Mouse (Mus musculus): ENCODE data around the gene Fam19a1.
"Not testable (repeated sequence)": the region's sequence is repeated elsewhere in the genome, so short reads cannot be mapped to it uniquely, and the experiment has no call there.

Fam19a1 gene

GRCm38 (mm10) chr6:96112854-96113253, at the start of gene Fam19a1:
TSS of gene Fam19a1 (plus strand) at chr6:96113154.
- no peak for DNase-seq (ENCODE audit: low spot score)

DNA sequence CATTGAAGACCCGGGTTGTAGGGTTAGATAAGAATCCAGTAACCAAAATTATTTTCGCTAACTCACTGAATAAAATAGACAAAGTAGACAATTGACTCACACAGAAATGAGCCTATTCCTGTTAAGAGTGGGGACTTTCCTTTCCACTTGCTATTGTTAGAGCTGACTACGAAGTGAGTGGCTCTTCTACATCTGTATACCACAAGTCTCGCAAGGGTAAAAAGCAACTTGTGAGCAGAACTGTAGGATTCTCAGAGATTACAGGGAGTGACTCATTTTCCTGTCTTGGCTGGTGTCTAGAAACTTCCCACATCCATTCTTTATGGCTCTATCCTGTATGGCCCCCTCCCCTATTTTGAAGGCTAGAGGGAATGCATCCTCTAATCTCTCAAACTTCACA, 41.9 kb upstream of the Fam19a1 start:
- no peak for DNase-seq (ENCODE audit: low spot score)

DNA sequence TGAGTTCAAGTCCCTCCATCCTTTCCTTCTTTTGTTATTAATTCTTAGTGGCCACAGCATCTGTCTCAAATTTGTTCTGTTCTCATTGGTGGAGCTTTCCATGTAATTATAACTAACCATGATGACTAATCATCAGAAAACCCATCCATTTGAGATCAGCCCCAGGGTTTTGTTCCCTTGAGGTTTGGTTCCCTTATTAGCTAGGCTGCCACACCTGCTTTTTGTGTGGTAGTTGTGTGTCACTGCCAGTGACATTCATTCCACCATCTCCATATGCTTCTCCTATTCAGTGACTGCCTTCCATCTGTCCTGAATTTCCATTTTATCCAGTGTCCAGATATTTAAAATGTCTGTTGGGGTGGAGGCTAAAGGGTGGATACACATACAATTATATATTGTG, 41.4 kb upstream of the Fam19a1 start:
- DNase-seq (ENCODE audit: low spot score): no peak

GRCm38 (mm10) chr6:96089961-96090360, 23.0 kb upstream of the Fam19a1 start:
- DNase-seq (ENCODE audit: low spot score): no peak

- DNase-seq (ENCODE audit: low spot score): no peak
Observed at GRCm38 (mm10) chr6:96093716-96094115, 19.2 kb upstream of the Fam19a1 start.

DNA sequence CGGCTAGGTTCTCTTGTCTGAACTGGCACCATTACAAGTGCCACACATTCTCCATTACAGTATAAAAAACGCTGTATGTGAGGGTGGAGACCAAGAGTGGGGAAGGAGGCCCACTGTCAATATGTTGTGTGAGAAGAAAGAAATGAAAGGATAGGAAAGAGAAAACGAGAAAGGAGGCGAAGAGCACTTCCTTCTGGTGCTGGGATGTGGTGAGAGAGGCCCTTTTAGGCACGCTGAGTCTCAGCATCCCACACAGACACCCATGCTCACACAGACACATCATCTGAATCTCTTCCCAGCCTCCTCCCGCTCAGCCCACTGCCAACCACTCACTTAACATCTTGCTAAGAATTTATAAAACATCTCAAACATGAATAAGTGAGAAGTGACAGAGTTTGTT, 14.7 kb upstream of the Fam19a1 start:
- DNase-seq (ENCODE audit: low spot score): no peak

DNA sequence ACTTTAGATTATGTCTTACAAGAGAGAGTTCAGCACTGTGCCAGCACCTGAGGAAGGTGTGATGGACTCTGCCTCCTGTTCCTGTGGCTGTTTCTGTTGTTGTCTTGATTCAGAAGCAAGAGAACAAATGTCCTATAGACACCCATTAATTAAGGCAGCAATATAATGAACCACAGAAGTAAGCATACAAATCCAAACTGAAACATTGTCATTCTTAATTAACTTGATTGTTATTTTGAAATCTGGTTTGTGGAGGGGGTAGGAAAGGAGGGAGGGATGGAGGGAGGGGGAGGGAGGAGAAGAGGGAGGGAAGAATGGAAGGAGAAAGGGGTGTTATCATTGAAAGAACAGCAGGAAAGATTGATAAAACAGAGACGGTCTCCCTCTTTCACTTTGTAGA, 1.3 kb upstream of the Fam19a1 start:
- no peak for DNase-seq (ENCODE audit: low spot score)

DNA sequence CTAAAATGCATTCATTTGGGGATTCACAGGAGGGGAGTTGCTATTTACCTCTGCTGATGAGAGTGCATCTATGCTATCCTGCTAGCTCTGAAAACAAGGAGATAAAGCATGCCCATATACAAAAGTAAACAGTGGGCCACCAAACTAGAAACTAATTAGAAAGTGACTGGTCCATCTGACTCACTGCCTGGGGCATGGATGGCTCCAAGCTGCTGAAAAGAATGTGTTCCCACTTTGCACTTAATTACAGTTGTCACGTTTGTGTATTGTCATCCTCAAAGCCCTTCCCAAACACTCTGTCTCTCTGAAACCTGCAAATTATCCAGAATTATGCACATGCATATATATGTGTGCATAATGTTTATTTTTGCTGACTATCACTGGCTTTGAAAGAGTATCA, 1.2 kb downstream of the Fam19a1 start:
- DNase-seq (ENCODE audit: low spot score): no peak

- no peak for DNase-seq (ENCODE audit: low spot score)
Observed at GRCm38 (mm10) chr6:96116148-96116533, 3.2 kb downstream of the Fam19a1 start.

GRCm38 (mm10) chr6:96116534-96117272, 3.7 kb downstream of the Fam19a1 start:
- peak; percentile 66 for DNase-seq (ENCODE audit: low spot score)

DNA sequence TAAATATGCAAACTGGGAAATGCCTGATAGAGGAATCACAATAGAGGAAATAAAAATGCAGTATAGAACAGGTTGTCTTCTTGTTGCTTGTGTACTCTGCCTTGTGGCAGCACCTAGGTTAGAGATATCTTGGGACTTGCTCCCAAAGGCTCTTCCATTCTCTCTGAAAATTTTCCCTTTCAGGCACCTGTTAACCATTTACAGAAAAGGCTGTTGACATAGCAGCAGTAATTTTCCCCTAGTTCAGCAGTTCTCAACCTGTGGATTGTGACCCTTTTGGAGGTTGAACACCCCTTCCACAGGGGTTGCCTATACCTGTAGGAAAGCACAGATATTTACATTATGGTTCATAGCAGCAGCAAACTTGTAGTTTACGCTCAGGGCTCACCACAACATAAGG, 30.4 kb downstream of the Fam19a1 start:
- DNase-seq (ENCODE audit: low spot score): no peak

DNA sequence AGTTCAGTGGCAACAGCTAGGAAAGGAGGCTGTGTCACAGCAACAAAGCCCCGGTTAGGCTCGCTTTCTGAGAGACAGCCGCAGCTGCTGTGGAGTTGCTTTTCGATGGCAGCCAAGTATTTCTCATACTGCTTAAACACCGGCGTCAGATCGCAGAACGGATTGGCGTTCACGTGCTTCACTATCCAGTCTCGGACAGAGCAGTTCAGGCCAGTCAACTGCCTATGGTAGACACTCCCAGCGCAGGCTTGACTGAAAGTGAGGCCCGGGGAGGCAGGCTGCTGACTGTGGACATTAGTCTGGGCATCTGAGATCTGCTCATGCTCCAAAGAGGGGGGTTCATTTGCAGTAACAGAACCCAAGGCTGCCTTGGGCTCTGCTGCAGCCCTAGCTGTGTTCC, 52.4 kb downstream of the Fam19a1 start:
- peak; percentile 7 for DNase-seq (ENCODE audit: low spot score)

- no peak for DNase-seq (ENCODE audit: low spot score)
Observed at GRCm38 (mm10) chr6:96165818-96166379, 52.9 kb downstream of the Fam19a1 start, which contains the start of gene 1700123L14Rik. TSS of gene 1700123L14Rik (minus strand) at chr6:96166243.

GRCm38 (mm10) chr6:96167031-96167430, 54.1 kb downstream of the Fam19a1 start:
- no peak for DNase-seq (ENCODE audit: low spot score)

DNA sequence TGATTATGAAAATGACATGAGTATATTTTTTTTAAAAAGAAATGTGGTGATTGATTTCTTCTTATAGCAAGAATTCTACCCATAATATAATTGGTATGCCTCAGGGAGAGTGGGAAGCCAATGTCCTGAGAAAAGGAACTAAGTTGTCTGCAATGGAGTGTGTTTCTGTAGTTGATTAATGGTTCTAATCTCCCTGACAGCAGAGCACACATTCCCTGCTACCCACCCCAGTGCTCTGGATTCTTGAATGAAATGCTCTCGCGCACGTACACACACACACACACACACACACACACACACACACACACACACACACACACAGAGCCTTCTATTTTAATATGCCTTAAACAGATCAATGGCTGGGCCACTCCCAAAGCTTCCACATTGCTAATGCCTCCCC, 60.7 kb downstream of the Fam19a1 start:
- no peak for DNase-seq (ENCODE audit: low spot score)

DNA sequence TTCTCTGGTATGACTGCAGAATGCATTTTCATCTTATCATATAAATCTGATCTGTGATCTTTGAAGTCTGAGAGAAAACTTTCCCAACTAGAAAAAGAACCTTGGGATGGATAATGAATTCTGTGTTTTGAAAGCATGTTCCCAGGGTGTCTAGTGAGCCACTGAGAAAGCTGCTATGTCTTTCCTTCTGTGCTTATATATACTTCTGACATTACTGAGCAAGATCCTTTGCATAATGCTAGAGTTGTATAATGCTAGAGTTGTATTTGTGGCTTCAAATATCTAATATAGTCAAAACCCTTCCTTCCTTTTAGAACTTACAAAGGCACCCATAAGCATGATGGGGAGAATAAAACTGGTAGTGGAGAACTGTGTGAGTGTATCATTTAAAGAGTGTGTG, 65.6 kb downstream of the Fam19a1 start:
- DNase-seq (ENCODE audit: low spot score): no peak

DNA sequence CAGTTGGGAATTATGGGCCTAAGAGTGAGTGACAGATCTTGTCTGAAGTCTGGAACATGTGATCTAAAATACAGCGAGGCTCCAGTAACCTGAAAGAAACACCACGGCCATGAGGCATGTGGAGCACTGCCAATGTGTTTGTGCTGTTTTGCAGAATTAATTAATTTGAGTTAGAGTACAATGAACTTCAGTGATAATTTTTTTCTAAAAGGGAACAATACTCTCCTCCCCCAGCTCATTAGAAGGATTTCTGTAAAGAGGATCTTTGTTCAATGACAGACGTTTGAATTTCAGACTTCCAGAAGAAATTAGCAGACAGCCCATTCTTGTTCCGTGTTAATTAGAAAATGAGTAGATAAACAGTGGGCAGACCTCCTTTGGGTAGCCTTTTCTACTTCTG, 70.4 kb downstream of the Fam19a1 start:
- DNase-seq (ENCODE audit: low spot score): peak; percentile 17

- DNase-seq (ENCODE audit: low spot score): no peak
Observed at GRCm38 (mm10) chr6:96186517-96186916, 73.6 kb downstream of the Fam19a1 start.

DNA sequence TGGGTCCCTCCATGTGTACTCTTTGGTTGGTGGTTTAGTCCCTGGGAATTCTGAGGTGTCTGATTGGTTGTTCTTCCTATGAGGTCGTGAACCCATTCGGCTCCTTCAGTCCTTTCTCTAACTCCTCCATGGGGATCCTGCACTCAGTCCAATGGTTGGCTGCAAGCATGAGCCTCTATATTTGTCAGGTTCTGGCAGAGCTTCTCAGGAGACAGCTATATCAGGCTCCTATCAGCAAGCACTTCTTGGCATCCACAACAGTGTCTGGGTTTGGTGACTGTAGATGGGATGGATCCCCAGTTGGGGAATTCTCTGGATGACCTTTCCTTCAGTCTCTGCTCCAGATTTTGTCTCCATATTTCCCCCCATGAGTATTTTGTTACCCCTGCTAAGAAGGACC, 86.0 kb downstream of the Fam19a1 start:
- not testable (repeated sequence) for DNase-seq (ENCODE audit: low spot score)

DNA sequence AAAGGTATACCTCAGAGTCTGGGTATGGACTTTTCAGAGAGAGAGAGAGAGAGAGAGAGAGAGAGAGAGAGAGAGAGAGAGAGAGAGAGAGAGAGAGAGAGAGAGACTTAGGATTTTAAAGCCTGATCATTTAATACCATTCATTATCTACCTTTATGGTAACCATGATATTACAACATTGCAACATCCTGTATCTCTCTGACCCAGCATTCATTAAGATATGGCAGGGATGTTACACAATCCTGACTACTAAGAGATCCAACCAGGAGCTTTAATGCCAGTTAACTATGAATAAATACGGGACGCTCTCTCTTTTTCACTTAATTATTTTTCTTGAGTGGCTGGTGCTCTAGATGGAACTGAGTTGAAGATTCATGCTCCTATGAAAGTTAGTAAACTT, 92.4 kb downstream of the Fam19a1 start:
- DNase-seq (ENCODE audit: low spot score): no peak

- DNase-seq (ENCODE audit: low spot score): no peak
Observed at GRCm38 (mm10) chr6:96234806-96235205, 121.9 kb downstream of the Fam19a1 start.

- DNase-seq (ENCODE audit: low spot score): peak; percentile 73
Observed at GRCm38 (mm10) chr6:96244320-96244719, 131.4 kb downstream of the Fam19a1 start.

GRCm38 (mm10) chr6:96252001-96252400, 139.0 kb downstream of the Fam19a1 start:
- DNase-seq (ENCODE audit: low spot score): no peak

DNA sequence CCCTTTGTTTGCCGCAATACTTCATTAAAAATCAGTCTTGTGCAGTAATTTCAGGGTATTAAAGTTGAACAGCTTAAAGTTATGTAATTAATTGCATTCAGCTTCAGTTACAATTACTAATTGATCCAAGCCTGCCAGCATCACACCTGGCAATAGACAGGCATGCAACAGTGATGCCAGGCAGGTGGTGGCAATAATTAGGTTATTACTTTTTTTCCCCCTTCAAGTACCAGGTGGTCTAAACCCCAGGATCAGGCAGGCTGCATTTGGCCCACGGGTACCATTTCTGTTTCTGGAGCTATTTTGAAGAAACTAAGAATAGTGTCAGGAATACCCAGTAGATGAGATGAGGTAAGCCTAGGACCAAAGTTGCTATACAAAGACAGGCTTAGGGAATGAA, 141.9 kb downstream of the Fam19a1 start:
- DNase-seq (ENCODE audit: low spot score): no peak

Data from layer of hippocampus, adult 11-12 months (tissue).